Mouse (Mus musculus) urinary bladder, postnatal 4 days (tissue): ENCODE measurements around the gene Galr3.

Experiments
- DNase-seq, 2 experiments: peaks; one replicate each; pipeline ENCODE4 v3.0.0; 2021 to 2022; ENCODE audit warnings: low spot score in 2 of 2

Gene Galr3

GRCm38 (mm10) chr15:79052366-79052765 lies 10.7 kb downstream of the Galr3 start:
- DNase-seq = no peak

GRCm38 (mm10) chr15:79056601-79057000 lies 14.9 kb downstream of the Galr3 start:
- no peak for DNase-seq

- no peak for DNase-seq
These were observed 16.2 kb downstream of the Galr3 start for GRCm38 (mm10) chr15:79057850-79058249.

GRCm38 (mm10) chr15:79060887-79061565 lies 19.3 kb downstream of the Galr3 start:
- no peak for DNase-seq

GRCm38 (mm10) chr15:79062376-79063159 lies 20.9 kb downstream of the Galr3 start, which contains the start of gene Ankrd54:
TSS of gene Ankrd54 (minus strand) at chr15:79062893.
- peak; percentile 96 to 97 for DNase-seq

GRCm38 (mm10) chr15:79063160-79063740 lies 21.6 kb downstream of the Galr3 start:
- DNase-seq = no peak

- DNase-seq = peak in 1 of 2 experiments; percentile 44
These were observed 23.5 kb downstream of the Galr3 start for GRCm38 (mm10) chr15:79065086-79065770.

GRCm38 (mm10) chr15:79066276-79066675 lies 24.6 kb downstream of the Galr3 start:
- DNase-seq = no peak

GRCm38 (mm10) chr15:79067631-79068030 lies 25.9 kb downstream of the Galr3 start:
- no peak for DNase-seq

- no peak for DNase-seq
These were observed 26.7 kb downstream of the Galr3 start for GRCm38 (mm10) chr15:79068416-79068815.

GRCm38 (mm10) chr15:79071117-79072039 lies 29.7 kb downstream of the Galr3 start:
- no peak for DNase-seq

- no peak for DNase-seq
These were observed 32.1 kb downstream of the Galr3 start for GRCm38 (mm10) chr15:79073752-79074151.

- no peak for DNase-seq
These were observed 32.8 kb downstream of the Galr3 start for GRCm38 (mm10) chr15:79074446-79074845.

GRCm38 (mm10) chr15:79074913-79075532 lies 33.3 kb downstream of the Galr3 start, which contains the start of gene Eif3l:
TSS of gene Eif3l (plus strand) at chr15:79075179.
- peak; percentile 80 to 87 for DNase-seq

- DNase-seq = no peak
These were observed 34.1 kb downstream of the Galr3 start for GRCm38 (mm10) chr15:79075658-79076365.

- DNase-seq = no peak
These were observed 37.9 kb downstream of the Galr3 start for GRCm38 (mm10) chr15:79079567-79079966.

GRCm38 (mm10) chr15:79092284-79092683 lies 50.6 kb downstream of the Galr3 start:
- DNase-seq = no peak
